Mouse (Mus musculus): ENCODE results near the gene Neil1. TPM values are rescaled to one million over a fixed set of nuclear protein-coding genes. Genes with fewer than 3 reads are reported as not detected.

The Neil1 gene
- polyA plus RNA-seq (2012; fragmentation: generic; extraction: Trizol), result 1 to 10 TPM; 2.2 to 6.4 TPM

GRCm38 (mm10) chr9:57148144-57148878 lies at the start of gene Neil1:
Neil1 (minus strand) TSS chr9:57148305.

DNA sequence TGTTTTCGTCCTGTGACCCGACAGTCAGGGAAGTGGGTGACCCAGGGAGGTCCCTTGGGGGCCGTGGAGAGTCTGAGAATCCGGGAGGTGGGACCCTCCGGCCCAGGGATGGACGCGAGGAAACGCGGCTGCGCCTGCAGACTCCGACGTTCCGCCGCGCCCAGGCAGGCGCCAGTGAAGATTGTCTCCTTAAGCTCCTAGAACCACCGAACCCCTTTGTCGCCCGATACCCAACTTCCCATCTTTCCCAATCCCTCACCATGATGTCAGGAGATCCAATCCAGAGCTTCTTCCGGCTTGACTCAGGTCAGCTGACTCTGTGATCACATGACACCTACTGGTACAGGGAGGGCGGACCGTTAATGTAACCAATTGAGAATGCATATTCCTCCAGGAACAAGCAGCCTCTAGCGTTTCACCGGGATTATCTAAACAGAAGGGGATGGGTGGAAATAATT lies 9.9 kb upstream of the Neil1 start, which contains the start of gene Commd4:
Gene Commd4 (minus strand): TSS at position 319 of the 458 bp plus-strand sequence.

GRCm38 (mm10) chr9:57130577-57131433 lies 17.3 kb downstream of the Neil1 start, which contains the start of gene Man2c1:
Man2c1 (plus strand) TSS chr9:57130690.

Other genes starting within 250 kb of the Neil1 start
- gene Snx33, start 219.9 kb downstream of the Neil1 start, polyA plus RNA-seq (2012; fragmentation: generic; extraction: Trizol), result 10 to 100 TPM in 1 of 2 experiments, 1 to 10 TPM in 1; 3.1 to 16.5 TPM
- gene Imp3, start 210.8 kb downstream of the Neil1 start, polyA plus RNA-seq (2012; fragmentation: generic; extraction: Trizol), result 100 to 1,000 TPM; 122 to 125 TPM
- 1 to 10 TPM; 1.8 to 7.1 TPM for gene Snupn, start 197.4 kb downstream of the Neil1 start, polyA plus RNA-seq (2012; fragmentation: generic; extraction: Trizol)
- 10 to 100 TPM in 1 of 2 experiments, 1 to 10 TPM in 1; 3.8 to 18.0 TPM for gene Ptpn9, start 153.4 kb downstream of the Neil1 start, polyA plus RNA-seq (2012; fragmentation: generic; extraction: Trizol)
- gene Sin3a, start 76.3 kb downstream of the Neil1 start, polyA plus RNA-seq (2012; fragmentation: generic; extraction: Trizol), result 10 to 100 TPM in 1 of 2 experiments, 1 to 10 TPM in 1; 1.8 to 15.3 TPM
- 10 to 100 TPM; 38.0 to 60.2 TPM for gene Man2c1, start 17.6 kb downstream of the Neil1 start, polyA plus RNA-seq (2012; fragmentation: generic; extraction: Trizol)
- 100 to 1,000 TPM in 1 of 2 experiments, 10 to 100 TPM in 1; 94.2 to 109 TPM for gene Commd4, start 10.0 kb upstream of the Neil1 start, polyA plus RNA-seq (2012; fragmentation: generic; extraction: Trizol)
- under 1 TPM in 1 of 2 experiments, not detected in 1; 0.05 TPM for gene Trcg1, start 88.3 kb upstream of the Neil1 start, polyA plus RNA-seq (2012; fragmentation: generic; extraction: Trizol)
- gene 1700017B05Rik, start 114.3 kb upstream of the Neil1 start, polyA plus RNA-seq (2012; fragmentation: generic; extraction: Trizol), result 10 to 100 TPM; 34.2 to 47.3 TPM